26 mouse cellular contexts compared by ENCODE assay signal in the genomic region with DNA sequence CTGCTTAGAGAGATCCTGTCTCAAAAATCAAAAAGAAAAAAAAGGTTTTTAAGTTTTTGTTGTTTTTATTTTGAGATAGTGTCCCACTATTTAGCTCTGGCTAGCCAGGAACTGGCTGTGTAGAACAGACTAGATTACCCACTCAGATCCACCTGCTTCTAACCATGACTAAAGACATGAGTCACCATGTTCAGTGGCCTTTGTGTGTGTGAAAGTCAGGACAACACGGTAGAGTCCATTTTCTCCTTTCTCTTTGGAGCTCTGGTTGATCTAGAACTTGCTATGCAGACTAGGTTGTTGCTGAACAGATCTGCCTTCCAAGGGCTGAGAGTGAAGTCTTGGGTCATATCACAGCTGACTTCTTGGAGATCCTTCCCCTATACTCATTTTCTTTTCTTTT. TPM values are rescaled to one million over a fixed set of nuclear protein-coding genes. Genes with fewer than 3 reads are reported as not detected.
DNase-seq lines count a peak whose midpoint lies in the region; ATAC-seq and TF ChIP-seq lines count a peak whose summit lies in the region.
"Had no signal": no experiment of that assay in that cellular context is flagged by ENCODE, and none has a peak within 500 bp of the region (broad histone marks: within the 10 kb centered on the region; RNA-seq: fewer than 3 reads in every experiment).

No protein-coding gene starts in this region.

- peaks cover 49% of the 10 kb centered on the region for H3K4me1 ChIP-seq in megakaryocyte, embryonic 14.5 days
- peaks cover 16% of the 10 kb centered on the region for H3K4me1 ChIP-seq in embryonic fibroblast, embryonic 13.5 days (ENCODE audit: control insufficient read depth, insufficient read depth, low read length)
- no peaks in the 10 kb centered on the region for H3K4me1 ChIP-seq in stomach, postnatal 0 days (replicated peaks; ENCODE audit: control insufficient read depth, insufficient read depth)

- H3K4me3 ChIP-seq in gastrocnemius, adult 2 months, result no peak overlapping the region
- peak overlapping the region; percentile 76 for H3K4me3 ChIP-seq in megakaryocyte, embryonic 14.5 days (replicated peaks)
- H3K4me3 ChIP-seq in embryonic fibroblast, embryonic 13.5 days (ENCODE audit: insufficient read depth, low read length), result no peak overlapping the region
- H3K4me3 ChIP-seq in stomach, postnatal 0 days (ENCODE audit: low read depth, low read length), result no peak overlapping the region
- H3K4me3 ChIP-seq: embryonic facial prominence, embryonic 15.5 days; forebrain, embryonic 10.5 days; heart, adult 2 months; hindbrain, embryonic 15.5 days; midbrain, embryonic 12.5 days; neural tube, embryonic 12.5 days had no signal

- H3K36me3 ChIP-seq in megakaryocyte, embryonic 14.5 days (replicated peaks; ENCODE audit: low read length), result peaks cover 24% of the 10 kb centered on the region
- 0 out of 2 replicates have a peak, but pooled peaks cover 3% of the 10 kb centered on the region for H3K36me3 ChIP-seq in stomach, postnatal 0 days (ENCODE audit: control insufficient read depth, insufficient read depth, low read length)

- no peak for TF ChIP-seq CTCF in gastrocnemius, adult 2 months (IDR thresholded peaks at IDR 0.05)
- no peak for TF ChIP-seq CTCF in embryonic fibroblast, embryonic 13.5 days (IDR thresholded peaks at IDR 0.05; ENCODE audit: borderline replicate concordance, insufficient read depth, low read length)
- TF ChIP-seq CTCF in stomach, postnatal 0 days (IDR thresholded peaks at IDR 0.05; ENCODE audit: low read depth), result no peak

- ATAC-seq in megakaryocyte, adult 5-6 weeks (ENCODE audit: poor library complexity, severe bottlenecking), result no peak
- ATAC-seq in stomach, postnatal 0 days (ENCODE audit: low FRiP score, low TSS enrichment), result no peak
- ATAC-seq: forebrain, embryonic 16.5 days; intestine, postnatal 0 days had no signal

- 63% methylated on average over 1 of the region's 1 CpGs for WGBS in stomach, postnatal 0 days

- intact Hi-C loops in gastrocnemius, adult 2 months (cut with DNase I), result no loop called here

- no peak for TF ChIP-seq EP300 in stomach, postnatal 0 days (optimal IDR thresholded peaks at IDR 0.05)

- DNase-seq in gastrocnemius, adult 2 months, result no peak
- no peak for DNase-seq in gastrocnemius, postnatal 25 days
- no peak for DNase-seq in stomach, postnatal 0 days (ENCODE audit: low spot score)
- DNase-seq in spleen, postnatal 4 days (ENCODE audit: low spot score in 2 of 2), result no peak
- no peak for DNase-seq in embryo, embryonic 9.5 days (ENCODE audit: extremely low spot score)
- DNase-seq: adrenal gland, postnatal 25 days; cerebellum, adult 8-10 months; gastrocnemius, postnatal 14 days; heart, adult 2 months; layer of hippocampus, postnatal 36 days; retina, postnatal 1 day; right cerebral cortex, postnatal 25 days; thymus, adult 2 months had no signal

- no peaks in the 10 kb centered on the region for H3K27me3 ChIP-seq in megakaryocyte, embryonic 14.5 days (replicated peaks)
- H3K27me3 ChIP-seq in stomach, postnatal 0 days (ENCODE audit: control insufficient read depth, insufficient read depth, low read length), result no peaks in the 10 kb centered on the region
- H3K27me3 ChIP-seq: embryonic facial prominence, embryonic 15.5 days; hindbrain, embryonic 15.5 days; midbrain, embryonic 12.5 days; neural tube, embryonic 12.5 days had no signal

- TF ChIP-seq POLR2A in embryonic fibroblast, embryonic 13.5 days (IDR thresholded peaks at IDR 0.05; ENCODE audit: low read depth, low read length), result no peak

- peak overlapping the region; percentile 9; the same call in 1 of the 2 replicates for H3K27ac ChIP-seq in gastrocnemius, adult 2 months
- H3K27ac ChIP-seq in embryonic fibroblast, embryonic 13.5 days (ENCODE audit: insufficient read depth, low read length), result peak overlapping the region; percentile 83
- 0 out of 2 replicates have a peak overlapping the region, but pooled peaks have one; percentile 13 for H3K27ac ChIP-seq in stomach, postnatal 0 days (replicated peaks)
- H3K27ac ChIP-seq: embryonic facial prominence, embryonic 15.5 days; forebrain, embryonic 10.5 days; heart, adult 2 months; hindbrain, embryonic 15.5 days; liver, embryonic 14.5 days; macrophage; midbrain, embryonic 12.5 days; neural tube, embryonic 12.5 days had no signal

- H3K4me2 ChIP-seq in stomach, postnatal 0 days (replicated peaks; ENCODE audit: low read depth), result no peak overlapping the region
- H3K4me2 ChIP-seq: embryonic facial prominence, embryonic 15.5 days; hindbrain, embryonic 15.5 days; midbrain, embryonic 12.5 days; neural tube, embryonic 12.5 days had no signal

- no peaks in the 10 kb centered on the region for H3K9me3 ChIP-seq in megakaryocyte, embryonic 14.5 days
- no peaks in the 10 kb centered on the region for H3K9me3 ChIP-seq in stomach, postnatal 0 days (ENCODE audit: control insufficient read depth, low read length)
- H3K9me3 ChIP-seq: embryonic facial prominence, embryonic 15.5 days; forebrain, embryonic 10.5 days; hindbrain, embryonic 15.5 days; midbrain, embryonic 12.5 days; neural tube, embryonic 12.5 days had no signal

- no peak overlapping the region for H3K9ac ChIP-seq in stomach, postnatal 0 days (ENCODE audit: low read length)
- H3K9ac ChIP-seq: embryonic facial prominence, embryonic 15.5 days; hindbrain, embryonic 15.5 days; liver, embryonic 14.5 days; midbrain, embryonic 12.5 days; neural tube, embryonic 12.5 days had no signal

RNA-seq across cellular contexts. Expression of gene Agrp, which starts 2.6 kb away (rescaled TPM):
- under 1 TPM in 1 of 2 experiments, not detected in 1; 0.75 TPM for total RNA-seq in gastrocnemius, adult 2 months (2021)
- 1 to 10 TPM in 1 of 2 experiments, not detected in 1; 1.7 TPM for total RNA-seq in gastrocnemius, postnatal 25 days (2021)
- polyA plus RNA-seq in megakaryocyte, embryonic 14.5 days (2012; ENCODE audit: insufficient read depth, low replicate concordance), result not detected in 2 replicates
- total RNA-seq in megakaryocyte, adult 5-6 weeks (2015), result not detected in 2 replicates
- total RNA-seq in megakaryocyte, adult 5-6 weeks (2017), result not detected in 2 replicates
- polyA plus RNA-seq in embryonic fibroblast, embryonic 13.5 days (2011; ENCODE audit: insufficient read length, low read depth, missing spikeins), result not detected in 2 replicates
- 0.45 and 0.98 TPM in 2 replicates for polyA plus RNA-seq in stomach, postnatal 0 days (2015; fragmentation: Nextera tagmentation; extraction: Ambion mirVana)
- total RNA-seq: heart, adult 2 months; heart, postnatal 25 days; layer of hippocampus, postnatal 36 days had no signal
- polyA plus RNA-seq: macrophage had no signal

RNA-seq across cellular contexts. Expression of gene Ctcf, which starts 3.5 kb away (rescaled TPM):
- 10 to 100 TPM; 33.2 to 42.6 TPM for total RNA-seq in gastrocnemius, adult 2 months (2021)
- 10 to 100 TPM; 29.2 to 29.6 TPM for total RNA-seq in gastrocnemius, postnatal 25 days (2021)
- polyA plus RNA-seq in megakaryocyte, embryonic 14.5 days (2012; ENCODE audit: insufficient read depth, low replicate concordance), result 18.1 and 68.4 TPM in 2 replicates
- 97.0 and 98.3 TPM in 2 replicates for total RNA-seq in megakaryocyte, adult 5-6 weeks (2015)
- 101 and 124 TPM in 2 replicates for total RNA-seq in megakaryocyte, adult 5-6 weeks (2017)
- polyA plus RNA-seq in embryonic fibroblast, embryonic 13.5 days (2011; ENCODE audit: insufficient read length, low read depth, missing spikeins), result 55.2 and 69.7 TPM in 2 replicates
- polyA plus RNA-seq in stomach, postnatal 0 days (2015; fragmentation: Nextera tagmentation; extraction: Ambion mirVana), result 43.3 and 56.6 TPM in 2 replicates

RNA-seq across cellular contexts. Expression of gene Ripor1, which starts 34.8 kb away (rescaled TPM):
- total RNA-seq in gastrocnemius, adult 2 months (2021), result 10 to 100 TPM; 15.7 to 20.6 TPM
- 10 to 100 TPM; 15.5 to 19.6 TPM for total RNA-seq in gastrocnemius, postnatal 25 days (2021)
- 19.3 and 27.7 TPM in 2 replicates for polyA plus RNA-seq in megakaryocyte, embryonic 14.5 days (2012; ENCODE audit: insufficient read depth, low replicate concordance)
- total RNA-seq in megakaryocyte, adult 5-6 weeks (2015), result 13.5 and 16.9 TPM in 2 replicates
- total RNA-seq in megakaryocyte, adult 5-6 weeks (2017), result 1.6 and 2.6 TPM in 2 replicates
- 31.7 and 40.8 TPM in 2 replicates for polyA plus RNA-seq in embryonic fibroblast, embryonic 13.5 days (2011; ENCODE audit: insufficient read length, low read depth, missing spikeins)
- polyA plus RNA-seq in stomach, postnatal 0 days (2015; fragmentation: Nextera tagmentation; extraction: Ambion mirVana), result 8.9 and 9.3 TPM in 2 replicates

RNA-seq across cellular contexts. Expression of gene Carmil2, which starts 46.2 kb away (rescaled TPM):
- total RNA-seq in gastrocnemius, adult 2 months (2021), result under 1 TPM in 1 of 2 experiments, not detected in 1; 0.17 TPM
- under 1 TPM in 1 of 2 experiments, not detected in 1; 0.11 TPM for total RNA-seq in gastrocnemius, postnatal 25 days (2021)
- 22.9 and 31.4 TPM in 2 replicates for polyA plus RNA-seq in megakaryocyte, embryonic 14.5 days (2012; ENCODE audit: insufficient read depth, low replicate concordance)
- total RNA-seq in megakaryocyte, adult 5-6 weeks (2015), result 0.67 and 1.6 TPM in 2 replicates
- total RNA-seq in megakaryocyte, adult 5-6 weeks (2017), result 0.70 and 1.3 TPM in 2 replicates
- 0.42 and 0.58 TPM in 2 replicates for polyA plus RNA-seq in embryonic fibroblast, embryonic 13.5 days (2011; ENCODE audit: insufficient read length, low read depth, missing spikeins)
- 0.58 and 0.61 TPM in 2 replicates for polyA plus RNA-seq in stomach, postnatal 0 days (2015; fragmentation: Nextera tagmentation; extraction: Ambion mirVana)
- polyA plus RNA-seq: macrophage had no signal

Comparison
In these comparisons a context has a peak if more than half of its experiments do, and no peak if none do; other contexts are left out.
1. H3K27ac ChIP-seq: peak in every context shown above with its lines; median percentile 83 in embryonic fibroblast, embryonic 13.5 days; 13 in stomach, postnatal 0 days; 9 in gastrocnemius, adult 2 months.